Mouse (Mus musculus): ENCODE results near the gene Cdcp1. TPM values are rescaled to one million over a fixed set of nuclear protein-coding genes. Genes with fewer than 3 reads are reported as not detected.

Cdcp1 gene
- polyA plus RNA-seq, 1 experiment from 2014 or later: 9.7 TPM

- WGBS: 75% methylated on average over 4 of the region's 4 CpGs
- H3K4me3 ChIP-seq (ENCODE audit: low read length): no peak overlapping the region
- H3K4me2 ChIP-seq (replicated peaks; ENCODE audit: low read depth, low read length): no peak overlapping the region
- peaks cover 7% of the 10 kb centered on the region for H3K4me1 ChIP-seq (ENCODE audit: insufficient read depth, low read length)
- H3K9me3 ChIP-seq (ENCODE audit: low read length): peaks cover 13% of the 10 kb centered on the region; the same call in 1 of the 2 replicates
- H3K9ac ChIP-seq (replicated peaks; ENCODE audit: low read length): no peak overlapping the region
- H3K36me3 ChIP-seq (ENCODE audit: insufficient read depth, low read length): peaks cover 65% of the 10 kb centered on the region
- peak overlapping the region; percentile 68 for H3K27ac ChIP-seq (ENCODE audit: low read length)
- ATAC-seq (ENCODE audit: low FRiP score, low TSS enrichment): no peak
- no peaks in the 10 kb centered on the region for H3K27me3 ChIP-seq (ENCODE audit: insufficient read depth, low read length)
These were observed 75.8 kb downstream of the Cdcp1 start for GRCm38 (mm10) chr9:123139887-123140614.

DNA sequence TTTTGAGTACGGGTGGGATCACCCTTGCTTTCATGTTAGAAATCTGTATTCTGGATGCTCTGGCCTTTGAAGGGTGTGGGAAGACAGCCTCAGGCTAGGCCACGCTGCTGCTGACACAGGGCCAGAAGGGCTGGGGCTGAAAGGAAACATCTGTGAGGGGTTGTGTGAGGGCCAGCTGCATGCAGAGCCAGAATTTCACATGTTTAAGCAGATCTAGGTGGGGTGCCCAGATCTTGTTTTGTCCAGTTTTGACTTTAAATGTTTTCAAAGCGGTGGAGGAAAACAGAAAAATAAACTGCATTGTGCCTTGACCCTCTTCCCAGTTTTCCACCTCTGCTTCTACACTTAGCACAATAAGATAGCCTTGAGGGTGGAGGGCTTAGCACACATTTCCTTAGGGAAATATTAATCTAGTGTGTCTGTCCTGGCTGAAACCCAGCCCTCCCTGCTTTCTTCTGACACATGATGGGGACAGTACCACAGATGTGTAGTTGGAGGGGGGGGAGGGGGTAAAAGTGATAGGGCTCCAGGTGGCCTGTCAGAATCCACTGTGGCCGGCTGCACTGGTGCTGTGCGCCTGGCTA lies 76.9 kb downstream of the Cdcp1 start:
- Histone ChIP-seq H3K27ac (ENCODE audit: low read length) (peak overlapping the region; percentile 68), H3K4me1 (ENCODE audit: insufficient read depth, low read length) (peaks cover 7% of the 10 kb centered on the region), H3K4me2 (replicated peaks; ENCODE audit: low read depth, low read length) (no peak overlapping the region), H3K36me3 (ENCODE audit: insufficient read depth, low read length) (peaks cover 68% of the 10 kb centered on the region), H3K9me3 (ENCODE audit: low read length) (peaks cover 9% of the 10 kb centered on the region; the same call in 1 of the 2 replicates), H3K9ac (replicated peaks; ENCODE audit: low read length) (no peak overlapping the region), H3K4me3 (ENCODE audit: low read length) (no peak overlapping the region), H3K27me3 (ENCODE audit: insufficient read depth, low read length) (no peaks in the 10 kb centered on the region)
- ATAC-seq (ENCODE audit: low FRiP score, low TSS enrichment): peak; percentile 87
- 54% methylated on average over 5 of the region's 5 CpGs for WGBS

DNA sequence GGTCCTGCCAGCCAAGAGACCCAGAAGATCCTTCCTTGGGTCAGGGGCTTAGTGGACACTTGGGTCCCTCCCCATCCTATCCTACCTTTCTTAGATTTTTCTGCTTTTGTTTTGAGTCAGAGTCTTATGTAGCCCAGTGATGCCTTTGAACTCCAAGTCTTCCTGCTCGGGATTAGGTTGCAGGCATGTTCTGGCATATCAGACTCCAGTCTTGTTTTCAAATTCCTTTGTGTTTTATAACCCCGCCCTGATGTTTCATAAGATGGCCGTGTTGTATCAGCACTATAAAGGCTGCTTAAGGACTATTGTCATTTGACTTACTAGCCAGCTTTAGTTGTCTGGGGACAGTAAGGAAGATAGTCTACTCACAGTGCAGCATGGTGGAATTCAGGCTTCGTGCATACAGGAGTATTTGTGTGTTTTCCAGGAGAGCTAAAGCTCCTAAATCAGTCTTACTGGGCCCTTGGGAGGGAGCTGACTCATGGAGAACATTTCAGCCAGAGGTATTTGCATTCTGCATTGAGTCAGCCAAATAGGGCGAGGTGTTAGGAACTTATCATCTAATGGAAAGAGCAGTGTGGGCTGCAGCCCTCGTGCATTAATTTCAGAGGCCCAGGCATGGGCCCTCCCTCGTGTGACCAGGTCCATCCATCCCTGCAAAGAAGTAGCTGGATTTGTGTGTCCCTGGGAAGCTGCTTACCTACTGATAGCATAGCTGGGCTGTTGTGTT lies 78.7 kb downstream of the Cdcp1 start:
- 0 out of 2 replicates have a peak, but pooled peaks have one; percentile 16 for ATAC-seq (ENCODE audit: low FRiP score, low TSS enrichment)
- peaks cover 7% of the 10 kb centered on the region for H3K4me1 ChIP-seq (ENCODE audit: insufficient read depth, low read length)
- 75% methylated on average over 7 of the region's 7 CpGs for WGBS
- no peak overlapping the region for H3K9ac ChIP-seq (replicated peaks; ENCODE audit: low read length)
- no peak overlapping the region for H3K4me2 ChIP-seq (replicated peaks; ENCODE audit: low read depth, low read length)
- no peak overlapping the region for H3K4me3 ChIP-seq (ENCODE audit: low read length)
- H3K9me3 ChIP-seq (ENCODE audit: low read length): no peaks in the 10 kb centered on the region; the same call in 1 of the 2 replicates
- no peak overlapping the region for H3K27ac ChIP-seq (ENCODE audit: low read length)
- H3K27me3 ChIP-seq (ENCODE audit: insufficient read depth, low read length): no peaks in the 10 kb centered on the region
- H3K36me3 ChIP-seq (ENCODE audit: insufficient read depth, low read length): peaks cover 66% of the 10 kb centered on the region

- H3K4me1 ChIP-seq (ENCODE audit: insufficient read depth, low read length): no peaks in the 10 kb centered on the region
- ATAC-seq (ENCODE audit: low FRiP score, low TSS enrichment): no peak
- H3K4me3 ChIP-seq (ENCODE audit: low read length): no peak overlapping the region
- no peak overlapping the region for H3K27ac ChIP-seq (ENCODE audit: low read length)
- no peaks in the 10 kb centered on the region for H3K9me3 ChIP-seq (ENCODE audit: low read length)
- no peak overlapping the region for H3K9ac ChIP-seq (replicated peaks; ENCODE audit: low read length)
- H3K4me2 ChIP-seq (replicated peaks; ENCODE audit: low read depth, low read length): no peak overlapping the region
- WGBS: 92% methylated on average over 3 of the region's 3 CpGs
- peaks cover 73% of the 10 kb centered on the region for H3K36me3 ChIP-seq (ENCODE audit: insufficient read depth, low read length)
- H3K27me3 ChIP-seq (ENCODE audit: insufficient read depth, low read length): no peaks in the 10 kb centered on the region
These were observed 82.8 kb downstream of the Cdcp1 start for GRCm38 (mm10) chr9:123132994-123133393.

DNA sequence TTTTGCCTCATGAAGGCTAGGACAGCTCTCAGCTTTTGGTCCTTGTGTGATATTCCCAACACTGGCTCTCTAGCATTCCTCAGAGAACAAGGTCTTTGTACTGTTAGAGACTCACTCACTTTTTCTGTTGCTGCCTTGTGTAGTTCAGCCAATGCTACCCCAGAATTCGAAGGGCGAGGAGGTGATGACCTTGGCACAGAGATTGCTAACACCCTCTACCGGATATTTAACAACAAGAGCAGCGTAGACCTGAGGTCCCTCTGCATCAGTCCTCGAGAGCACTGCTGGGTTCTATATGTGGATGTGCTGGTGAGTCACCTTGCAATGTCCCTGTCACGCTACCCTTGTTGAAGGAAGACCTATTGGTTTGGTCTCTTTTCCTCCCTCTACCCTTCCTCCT lies 88.2 kb downstream of the Cdcp1 start:
- Histone ChIP-seq H3K27ac (ENCODE audit: low read length) (no peak overlapping the region), H3K4me2 (replicated peaks; ENCODE audit: low read depth, low read length) (no peak overlapping the region), H3K4me1 (ENCODE audit: insufficient read depth, low read length) (no peaks in the 10 kb centered on the region), H3K36me3 (ENCODE audit: insufficient read depth, low read length) (peaks cover 47% of the 10 kb centered on the region), H3K27me3 (ENCODE audit: insufficient read depth, low read length) (no peaks in the 10 kb centered on the region), H3K4me3 (ENCODE audit: low read length) (no peak overlapping the region), H3K9ac (replicated peaks; ENCODE audit: low read length) (no peak overlapping the region), H3K9me3 (ENCODE audit: low read length) (no peaks in the 10 kb centered on the region)
- 94% methylated on average over 6 of the region's 6 CpGs for WGBS
- no peak for ATAC-seq (ENCODE audit: low FRiP score, low TSS enrichment)

GRCm38 (mm10) chr9:123124413-123124981 lies 91.3 kb downstream of the Cdcp1 start:
- no peaks in the 10 kb centered on the region for H3K27me3 ChIP-seq (ENCODE audit: insufficient read depth, low read length)
- H3K4me1 ChIP-seq (ENCODE audit: insufficient read depth, low read length): no peaks in the 10 kb centered on the region
- ATAC-seq (ENCODE audit: low FRiP score, low TSS enrichment): no peak
- 94% methylated on average over 2 of the region's 2 CpGs for WGBS
- no peak overlapping the region for H3K4me2 ChIP-seq (replicated peaks; ENCODE audit: low read depth, low read length)
- H3K4me3 ChIP-seq (ENCODE audit: low read length): no peak overlapping the region
- H3K9me3 ChIP-seq (ENCODE audit: low read length): no peaks in the 10 kb centered on the region
- peaks cover 50% of the 10 kb centered on the region for H3K36me3 ChIP-seq (ENCODE audit: insufficient read depth, low read length)
- H3K9ac ChIP-seq (replicated peaks; ENCODE audit: low read length): no peak overlapping the region
- H3K27ac ChIP-seq (ENCODE audit: low read length): no peak overlapping the region

DNA sequence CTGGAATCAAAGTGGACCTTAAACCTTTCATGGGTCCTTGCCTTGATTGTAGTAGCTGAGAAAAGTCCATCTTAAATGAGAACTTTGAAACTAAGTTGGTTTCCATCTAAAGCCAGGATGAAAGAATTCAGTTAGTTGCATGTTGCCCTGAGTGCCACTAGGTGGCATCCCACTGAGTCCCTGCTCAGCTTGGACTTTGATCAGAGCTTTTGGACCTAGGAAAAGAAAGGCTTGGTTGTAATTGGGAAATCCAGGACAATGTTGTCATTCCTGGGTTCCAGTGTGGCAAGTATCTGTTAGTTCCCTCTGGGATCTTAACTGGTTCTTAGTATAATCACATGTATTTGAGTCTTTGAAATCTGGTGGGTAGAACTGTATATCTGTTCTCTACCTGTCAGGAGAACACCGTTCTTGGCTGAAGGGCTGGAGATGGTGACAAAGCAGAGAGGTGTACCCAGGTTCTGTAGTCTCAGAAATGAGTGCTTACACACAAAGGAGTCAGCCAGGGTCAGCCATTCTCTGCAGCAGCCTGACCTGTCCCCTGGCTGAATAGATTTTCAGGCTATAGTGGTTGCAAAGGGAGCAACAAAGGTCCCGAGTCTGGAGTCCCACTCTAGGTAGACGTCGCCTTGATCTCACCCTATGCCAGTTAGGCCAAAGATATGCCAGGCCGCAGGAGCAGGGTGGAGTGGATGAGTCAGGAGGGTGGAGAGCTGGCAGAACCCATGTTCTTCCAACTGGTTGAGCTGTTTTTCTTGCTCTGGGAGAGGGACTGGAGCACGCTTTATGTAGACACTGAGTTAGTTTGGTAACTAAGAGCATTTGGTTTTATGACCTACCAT lies 92.0 kb downstream of the Cdcp1 start:
- H3K9me3 ChIP-seq (ENCODE audit: low read length): no peaks in the 10 kb centered on the region
- WGBS: 93% methylated on average over 6 of the region's 6 CpGs
- ATAC-seq (ENCODE audit: low FRiP score, low TSS enrichment): no peak
- H3K27ac ChIP-seq (ENCODE audit: low read length): no peak overlapping the region
- H3K4me1 ChIP-seq (ENCODE audit: insufficient read depth, low read length): no peaks in the 10 kb centered on the region
- H3K4me2 ChIP-seq (replicated peaks; ENCODE audit: low read depth, low read length): no peak overlapping the region
- no peak overlapping the region for H3K9ac ChIP-seq (replicated peaks; ENCODE audit: low read length)
- no peaks in the 10 kb centered on the region for H3K27me3 ChIP-seq (ENCODE audit: insufficient read depth, low read length)
- H3K36me3 ChIP-seq (ENCODE audit: insufficient read depth, low read length): peaks cover 55% of the 10 kb centered on the region
- no peak overlapping the region for H3K4me3 ChIP-seq (ENCODE audit: low read length)

- Histone ChIP-seq H3K36me3 (ENCODE audit: insufficient read depth, low read length) (peaks cover 52% of the 10 kb centered on the region), H3K4me2 (replicated peaks; ENCODE audit: low read depth, low read length) (no peak overlapping the region)
These were observed 92.8 kb downstream of the Cdcp1 start for GRCm38 (mm10) chr9:123123017-123123416.

More at GRCm38 (mm10) chr9:123123017-123123416, 92.8 kb downstream of the Cdcp1 start:
- no peak overlapping the region for H3K27ac ChIP-seq (ENCODE audit: low read length)
- no peaks in the 10 kb centered on the region for H3K9me3 ChIP-seq (ENCODE audit: low read length)
- H3K27me3 ChIP-seq (ENCODE audit: insufficient read depth, low read length): no peaks in the 10 kb centered on the region
- ATAC-seq (ENCODE audit: low FRiP score, low TSS enrichment): no peak
- no peaks in the 10 kb centered on the region for H3K4me1 ChIP-seq (ENCODE audit: insufficient read depth, low read length)
- H3K4me3 ChIP-seq (ENCODE audit: low read length): no peak overlapping the region
- WGBS: 87% methylated on average over 3 of the region's 3 CpGs
- H3K9ac ChIP-seq (replicated peaks; ENCODE audit: low read length): no peak overlapping the region
